Mouse (Mus musculus) liver (tissue): Measurements from ENCODE around the gene Tsga10ip.

ENCODE experiments used
- DNase-seq: peaks from one replicate; pipeline ENCODE4 v3.0.0-alpha.2; 2020; ENCODE audit warnings: mixed read lengths

Tsga10ip gene

GRCm38 (mm10) chr19:5402293-5402692 lies at the start of gene Tsga10ip:
Tsga10ip (minus strand) TSS chr19:5402526.
- no peak for DNase-seq

GRCm38 (mm10) chr19:5451766-5452165 lies 49.4 kb upstream of the Tsga10ip start:
- DNase-seq, result no peak

DNA sequence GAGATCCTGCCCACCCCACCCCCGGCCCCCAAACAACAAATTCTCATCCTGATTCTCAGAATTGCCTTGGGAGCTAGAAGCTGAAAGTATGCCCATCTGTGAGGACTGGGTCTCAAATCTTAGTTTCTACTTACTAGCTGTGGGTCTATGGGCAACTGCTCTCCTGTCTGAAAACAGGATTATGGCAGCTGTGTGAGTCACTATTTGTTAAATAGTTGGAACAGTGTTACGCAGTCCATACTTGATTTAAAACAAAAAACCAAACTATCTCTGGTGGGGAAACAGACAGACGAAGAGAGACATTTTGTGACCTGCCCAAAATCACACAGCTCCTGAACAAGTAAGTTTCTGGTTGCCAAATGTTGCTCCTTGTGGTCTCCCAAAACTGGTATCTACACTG lies 47.3 kb upstream of the Tsga10ip start:
- no peak for DNase-seq

GRCm38 (mm10) chr19:5448354-5449150 lies 46.2 kb upstream of the Tsga10ip start:
- DNase-seq, result peak; percentile 79

GRCm38 (mm10) chr19:5447515-5448353 lies 45.4 kb upstream of the Tsga10ip start, which contains the start of gene Fosl1:
Fosl1 (plus strand) TSS chr19:5447547.
- peak; percentile 75 for DNase-seq

DNA sequence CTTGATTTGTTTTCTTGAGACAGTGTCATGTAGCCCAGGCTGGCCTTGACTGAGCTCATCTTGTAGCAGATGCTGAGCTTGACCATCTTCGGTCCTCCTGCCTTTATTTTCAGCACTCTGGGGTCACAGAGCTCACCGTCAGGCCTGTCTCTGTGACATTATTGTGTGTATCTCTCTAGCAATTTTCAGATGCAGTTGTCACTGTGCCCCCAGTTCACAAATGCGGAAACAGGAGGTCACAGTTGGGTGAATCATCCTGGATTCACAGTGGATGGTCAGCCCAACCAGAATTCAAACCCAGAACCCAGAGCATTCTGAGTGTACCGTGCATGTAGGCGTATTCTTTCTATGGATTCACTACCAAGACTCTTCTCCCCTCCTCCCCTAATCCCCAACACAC lies 43.4 kb upstream of the Tsga10ip start:
- DNase-seq, result no peak

- no peak for DNase-seq
Observed at GRCm38 (mm10) chr19:5444954-5445353, 42.6 kb upstream of the Tsga10ip start.

DNA sequence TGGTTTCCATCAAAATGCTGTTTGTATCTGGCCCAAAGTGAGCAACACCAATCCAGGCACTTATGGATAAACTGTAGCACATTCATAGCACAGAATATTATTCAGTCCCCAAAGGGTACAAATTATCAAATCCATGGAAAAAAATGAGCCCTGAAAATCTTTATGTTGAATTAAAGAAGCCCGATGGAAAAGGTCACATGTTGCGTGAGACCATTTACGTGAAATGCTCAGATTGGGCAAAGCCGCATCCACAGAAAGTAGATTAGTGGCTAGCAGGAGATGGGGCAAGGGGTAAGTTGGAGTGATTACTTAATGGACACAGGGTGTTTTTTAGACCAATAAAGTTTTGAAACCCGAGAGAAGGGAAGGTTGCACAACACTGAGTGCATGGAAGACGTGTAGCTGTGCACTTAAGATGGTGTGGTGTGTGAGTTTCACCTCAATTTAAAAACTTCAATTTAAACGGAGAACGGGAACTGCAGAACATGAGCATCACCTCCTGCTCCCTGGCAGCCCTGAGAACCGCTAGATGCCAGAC lies 42.1 kb upstream of the Tsga10ip start:
- DNase-seq, result no peak

DNA sequence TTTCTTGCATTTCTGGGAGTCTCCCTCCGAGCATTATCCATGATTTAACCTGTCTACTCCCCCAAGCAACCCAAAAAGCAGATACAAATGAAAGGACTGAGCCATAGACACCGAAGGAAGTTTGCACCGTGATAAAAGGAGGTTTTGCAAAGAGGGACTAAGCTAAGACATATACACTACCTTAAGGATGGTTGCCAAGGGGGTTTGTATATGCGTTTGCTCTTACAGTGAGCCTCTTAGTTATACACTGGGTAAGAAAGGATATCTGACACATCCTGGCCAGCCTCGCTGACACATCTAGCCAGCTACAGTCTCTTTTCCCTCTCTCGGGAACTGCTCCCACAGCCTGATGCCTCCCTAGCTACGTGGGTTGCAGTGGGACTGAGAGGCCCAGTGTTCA lies 31.6 kb upstream of the Tsga10ip start:
- no peak for DNase-seq

DNA sequence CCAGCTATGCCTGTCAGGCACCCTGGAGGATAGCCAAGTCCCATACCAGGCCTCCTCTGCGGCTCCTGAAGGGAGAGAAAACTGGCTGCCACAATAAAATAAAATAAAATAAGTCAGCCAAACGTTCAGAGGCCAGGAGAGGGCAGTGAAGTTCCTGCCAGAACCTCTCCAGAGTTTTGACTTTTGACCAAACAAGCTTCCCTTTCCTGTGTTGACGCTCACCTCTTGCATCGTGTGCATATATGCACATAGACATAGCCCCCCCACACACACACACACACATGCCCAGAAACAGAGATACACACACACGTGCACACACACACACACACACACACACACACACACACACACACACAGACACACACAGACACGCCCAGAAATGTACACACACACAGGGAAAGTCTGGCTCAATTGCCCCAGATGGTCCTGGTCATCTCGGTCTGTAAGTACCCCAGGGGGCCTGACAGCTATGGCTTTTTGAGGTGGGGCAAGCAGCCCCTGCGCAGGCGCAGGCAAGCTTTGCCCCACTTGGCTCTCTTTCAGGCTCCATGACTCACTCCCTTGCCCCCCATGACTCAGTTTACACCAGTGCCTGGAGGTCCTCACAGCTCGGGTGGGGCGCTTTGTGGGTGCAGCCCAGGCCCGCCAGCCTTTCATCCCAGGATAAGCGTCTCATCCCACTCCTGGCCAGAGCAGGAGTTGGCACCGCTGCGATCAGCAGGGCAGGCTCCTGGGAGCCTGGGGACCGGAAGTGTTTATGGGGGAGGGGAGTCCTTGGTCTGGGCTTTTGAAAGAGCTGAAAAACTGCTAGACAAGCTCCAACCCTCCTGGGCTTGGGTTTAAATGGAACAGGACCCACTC lies 30.9 kb upstream of the Tsga10ip start:
- DNase-seq, result peak; percentile 44

- no peak for DNase-seq
Observed at GRCm38 (mm10) chr19:5431911-5432464, 29.7 kb upstream of the Tsga10ip start.

DNA sequence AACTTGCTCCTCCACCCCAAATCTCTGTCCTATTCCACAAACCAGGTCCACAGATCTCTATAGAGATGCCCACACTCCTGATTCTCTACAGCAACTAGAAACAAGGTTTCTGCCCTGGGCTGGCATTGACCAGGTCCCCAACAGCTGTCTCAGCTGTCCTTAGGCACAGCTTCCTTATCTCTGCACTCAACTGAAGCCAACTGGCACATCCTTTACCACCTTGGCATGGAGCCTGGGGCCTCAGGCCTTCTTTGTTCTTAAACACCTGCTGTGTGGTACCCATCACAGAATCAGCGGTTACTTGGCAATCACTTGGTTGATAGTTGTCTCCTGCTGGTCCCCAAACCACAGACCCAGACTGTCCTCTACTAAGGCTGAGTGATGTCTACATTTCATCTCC lies 28.1 kb upstream of the Tsga10ip start:
- no peak for DNase-seq

DNA sequence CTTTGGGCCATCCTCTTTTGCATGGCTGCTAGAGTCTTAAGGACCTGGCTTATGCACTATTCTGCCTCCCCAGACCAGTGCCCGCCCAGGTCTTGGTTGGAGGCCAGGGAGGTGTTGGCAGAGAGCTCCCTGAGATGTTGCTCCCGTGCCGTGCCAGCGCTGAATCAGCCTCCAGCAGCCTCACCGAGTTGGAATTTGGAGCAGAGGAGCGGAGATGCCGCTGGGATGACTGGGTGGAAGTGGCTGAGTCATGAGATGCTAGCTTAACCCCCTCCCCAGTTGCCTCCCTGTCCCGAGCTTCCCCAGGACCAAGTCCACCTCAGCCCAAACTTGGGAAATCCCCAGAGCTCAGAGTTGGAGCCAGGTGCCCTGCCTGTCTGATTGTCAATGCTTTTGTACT lies 27.5 kb upstream of the Tsga10ip start:
- no peak for DNase-seq

- DNase-seq, result no peak
Observed at GRCm38 (mm10) chr19:5429219-5429618, 26.9 kb upstream of the Tsga10ip start.

- no peak for DNase-seq
Observed at GRCm38 (mm10) chr19:5428083-5428482, 25.8 kb upstream of the Tsga10ip start.

- DNase-seq, result no peak
Observed at GRCm38 (mm10) chr19:5426640-5427290, 24.4 kb upstream of the Tsga10ip start.

DNA sequence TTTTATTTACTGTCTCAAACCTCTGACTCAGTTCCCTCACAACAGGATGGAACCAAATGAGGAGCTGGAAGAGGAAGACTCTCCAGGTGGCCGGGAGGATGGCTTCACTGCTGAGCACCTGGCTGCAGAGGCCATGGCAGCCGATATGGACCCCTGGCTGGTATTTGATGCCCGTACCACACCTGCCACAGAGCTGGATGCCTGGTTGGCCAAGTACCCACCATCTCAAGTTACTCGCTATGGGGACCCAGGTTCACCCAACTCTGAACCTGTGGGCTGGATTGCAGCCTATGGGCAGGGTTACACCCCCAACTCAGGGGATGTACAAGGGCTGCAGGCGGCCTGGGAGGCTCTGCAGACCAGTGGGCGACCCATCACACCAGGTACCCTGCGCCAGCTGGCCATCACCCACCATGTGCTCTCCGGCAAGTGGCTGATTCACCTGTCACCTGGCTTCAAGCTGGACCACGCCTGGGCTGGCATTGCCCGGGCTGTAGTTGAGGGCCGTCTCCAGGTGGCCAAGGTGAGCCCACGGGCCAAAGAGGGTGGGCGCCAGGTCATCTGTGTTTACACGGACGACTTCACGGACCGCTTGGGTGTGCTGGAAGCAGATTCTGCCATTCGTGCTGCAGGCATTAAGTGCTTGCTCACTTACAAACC lies 23.7 kb upstream of the Tsga10ip start:
- DNase-seq, result no peak

GRCm38 (mm10) chr19:5424782-5425741 lies 22.7 kb upstream of the Tsga10ip start, which contains the start of the genes Drap1 and AI837181:
Drap1 (minus strand) TSS chr19:5424979.
AI837181 (plus strand) TSS chr19:5425144.
- peak; percentile 99 for DNase-seq

- DNase-seq, result peak; percentile 76
Observed at GRCm38 (mm10) chr19:5424092-5424781, 21.9 kb upstream of the Tsga10ip start.
